Mouse (Mus musculus) left cerebral cortex, adult 2 months (tissue): ENCODE measurements at regions not wholly inside any gene's neighbourhood (a gene's known extent, or its start where the extent isn't known, plus 50 kb on each side); places are given as distances from the start of the nearest gene placed in this dataset.

Experiments
- DNase-seq, 2 experiments: peaks; one replicate each; pipeline ENCODE4 v3.0.0; 2021 to 2022; ENCODE audit warnings: low spot score in 2 of 2, mixed read lengths in 1 of 2; ENCODE audit errors: extremely low spot score in 1 of 2
- H3K27ac ChIP-seq: fragments of 200-600 bp; 2 replicates; pipeline ENCODE4 v1.8.1; 2022
- H3K4me3 ChIP-seq: fragments of 200-600 bp; 2 replicates; pipeline ENCODE4 v1.8.1; 2022
- CTCF ChIP-seq: fragments of 200-600 bp; IDR thresholded peaks from 2 replicates; pipeline ENCODE4 v1.8.1; 2022; ENCODE audit warnings: antibody characterized with exemption, mild to moderate bottlenecking, moderate library complexity
- intact Hi-C: fragments of 180-260 bp; cut with DNase I; formaldehyde crosslinking; loops from one replicate; pipeline ENCODE4 v1.15.1; 2025

- no peak for DNase-seq
- no peak for TF ChIP-seq CTCF
- H3K27ac ChIP-seq: no peak overlapping the region
- intact Hi-C loops: no loop called here
- no peak overlapping the region for H3K4me3 ChIP-seq
Observed at GRCm38 (mm10) chr14:102878572-102878971, 103.9 kb downstream of the Kctd12 start.

GRCm38 (mm10) chr14:102868160-102868559 is 114.3 kb downstream of the Kctd12 start:
- DNase-seq: no peak
- intact Hi-C loops: no loop called here
- H3K4me3 ChIP-seq: no peak overlapping the region

GRCm38 (mm10) chr14:102867697-102868096 is 114.7 kb downstream of the Kctd12 start:
- TF ChIP-seq CTCF: no peak
- intact Hi-C loops: no loop called here
- no peak overlapping the region for H3K4me3 ChIP-seq
- no peak overlapping the region for H3K27ac ChIP-seq
- DNase-seq: no peak

More at GRCm38 (mm10) chr14:102868160-102868559, 114.3 kb downstream of the Kctd12 start:
- H3K27ac ChIP-seq: no peak overlapping the region
- TF ChIP-seq CTCF: no peak

- TF ChIP-seq CTCF: no peak
- Histone ChIP-seq H3K4me3 (no peak overlapping the region), H3K27ac (no peak overlapping the region)
- intact Hi-C loops: no loop called here
- DNase-seq: no peak
Observed at GRCm38 (mm10) chr14:102866511-102866910, 115.9 kb downstream of the Kctd12 start.

- intact Hi-C loops: no loop called here
- DNase-seq: no peak
- H3K27ac ChIP-seq: no peak overlapping the region
- no peak overlapping the region for H3K4me3 ChIP-seq
- TF ChIP-seq CTCF: no peak
Observed at GRCm38 (mm10) chr14:102861694-102862093, 120.7 kb downstream of the Kctd12 start.

GRCm38 (mm10) chr14:102859361-102859871 is 123.0 kb downstream of the Kctd12 start:
- Histone ChIP-seq H3K27ac (no peak overlapping the region), H3K4me3 (no peak overlapping the region)
- DNase-seq: no peak
- intact Hi-C loops: no loop called here
- TF ChIP-seq CTCF: no peak

- TF ChIP-seq CTCF: no peak
- intact Hi-C loops: no loop called here
- no peak overlapping the region for H3K4me3 ChIP-seq
Observed at GRCm38 (mm10) chr14:102855264-102855840, 127.1 kb downstream of the Kctd12 start.

GRCm38 (mm10) chr14:102843700-102844099 is 138.7 kb downstream of the Kctd12 start:
- no peak overlapping the region for H3K27ac ChIP-seq
- TF ChIP-seq CTCF: no peak
- H3K4me3 ChIP-seq: no peak overlapping the region
- DNase-seq: no peak
- intact Hi-C loops: no loop called here

More at GRCm38 (mm10) chr14:102855264-102855840, 127.1 kb downstream of the Kctd12 start:
- no peak overlapping the region for H3K27ac ChIP-seq
- no peak for DNase-seq

- TF ChIP-seq CTCF: no peak
- intact Hi-C loops: no loop called here
- Histone ChIP-seq H3K27ac (no peak overlapping the region), H3K4me3 (no peak overlapping the region)
- DNase-seq: no peak
Observed at GRCm38 (mm10) chr14:102837602-102838001, 144.8 kb downstream of the Kctd12 start.

GRCm38 (mm10) chr14:102835118-102835769 is 147.2 kb downstream of the Kctd12 start:
- DNase-seq: no peak
- Histone ChIP-seq H3K27ac (no peak overlapping the region), H3K4me3 (no peak overlapping the region)
- TF ChIP-seq CTCF: no peak
- intact Hi-C loops: no loop called here

- no peak for DNase-seq
- Histone ChIP-seq H3K4me3 (no peak overlapping the region), H3K27ac (no peak overlapping the region)
- intact Hi-C loops: no loop called here
- TF ChIP-seq CTCF: no peak
Observed at GRCm38 (mm10) chr14:102828442-102828841, 154.0 kb downstream of the Kctd12 start.

- Histone ChIP-seq H3K4me3 (no peak overlapping the region), H3K27ac (no peak overlapping the region; the same call in 1 of the 2 replicates)
- no peak for TF ChIP-seq CTCF
- no peak for DNase-seq
- intact Hi-C loops: no loop called here
Observed at GRCm38 (mm10) chr14:102827756-102828384, 154.6 kb downstream of the Kctd12 start.

- TF ChIP-seq CTCF: no peak
- no peak overlapping the region for H3K27ac ChIP-seq
- intact Hi-C loops: no loop called here
- no peak overlapping the region for H3K4me3 ChIP-seq
- no peak for DNase-seq
Observed at GRCm38 (mm10) chr14:102825525-102825924, 156.9 kb downstream of the Kctd12 start.
